Mouse (Mus musculus): ENCODE results near the gene Nell1. TPM values are rescaled to one million over a fixed set of nuclear protein-coding genes. Genes with fewer than 3 reads are reported as not detected.

Gene Nell1
- polyA plus RNA-seq, 1 experiment = 0.52 TPM

DNA sequence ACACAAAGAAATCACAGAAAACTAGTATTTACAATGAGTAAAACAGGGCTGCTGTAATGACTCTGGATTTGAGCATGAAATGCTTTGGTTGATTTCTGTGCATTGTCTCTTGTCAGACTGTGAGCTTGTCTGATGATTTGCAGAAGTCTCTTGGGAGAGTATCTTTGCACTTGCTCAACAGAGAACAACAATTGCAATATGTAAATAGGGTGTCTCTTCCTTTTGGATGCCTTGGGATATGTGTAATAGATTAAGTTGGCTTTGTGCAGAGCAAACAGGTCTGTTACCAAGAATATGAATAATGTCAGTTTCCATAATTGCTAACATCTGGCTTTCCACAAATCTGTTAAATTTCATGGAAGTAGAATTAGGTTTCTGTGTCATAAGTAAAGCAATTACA is 868.0 kb downstream of the Nell1 start:
- Histone ChIP-seq H3K9ac (ENCODE audit: low read depth, poor library complexity, severe bottlenecking) (no peak overlapping the region), H3K4me1 (ENCODE audit: control insufficient read depth, insufficient read depth, low read length) (no peaks in the 10 kb centered on the region), H3K36me3 (ENCODE audit: control insufficient read depth, insufficient read depth, low read length, poor library complexity, severe bottlenecking) (no peaks in the 10 kb centered on the region), H3K9me3 (replicated peaks; ENCODE audit: control insufficient read depth, insufficient read depth, low read length, poor library complexity, severe bottlenecking) (no peaks in the 10 kb centered on the region), H3K27me3 (ENCODE audit: control insufficient read depth, insufficient read depth, low read length, poor library complexity, severe bottlenecking) (no peaks in the 10 kb centered on the region), H3K27ac (ENCODE audit: insufficient read depth, low read length) (no peak overlapping the region), H3K4me3 (ENCODE audit: low read depth, low read length) (no peak overlapping the region)
- no peak for TF ChIP-seq POLR2A (IDR thresholded peaks at IDR 0.05; ENCODE audit: insufficient read depth, low read length)
- no peak for TF ChIP-seq EP300 (IDR thresholded peaks at IDR 0.05; ENCODE audit: insufficient read depth, low read depth, low read length)
- TF ChIP-seq CTCF (IDR thresholded peaks at IDR 0.05; ENCODE audit: low read depth, low read length) = no peak

DNA sequence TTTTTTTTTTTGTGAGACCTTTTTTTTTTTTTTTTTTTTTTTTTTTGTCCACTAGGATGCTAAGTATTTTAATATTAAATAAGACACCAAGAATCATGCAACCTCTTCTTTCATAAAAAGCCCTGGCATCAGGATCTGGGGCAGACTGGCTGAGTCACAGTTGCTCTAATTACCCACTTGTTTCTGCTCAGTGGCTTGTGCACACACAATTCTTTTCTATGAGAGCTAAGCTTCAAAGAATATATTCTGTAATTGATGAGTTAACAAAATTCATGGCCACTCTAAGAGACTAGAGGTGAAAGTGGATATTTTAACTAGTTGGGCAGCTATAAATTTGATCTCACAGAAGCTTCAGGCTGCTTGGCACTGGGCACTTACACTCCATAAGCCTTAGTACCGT is 873.3 kb downstream of the Nell1 start:
- Histone ChIP-seq H3K9me3 (replicated peaks; ENCODE audit: control insufficient read depth, insufficient read depth, low read length, poor library complexity, severe bottlenecking) (no peaks in the 10 kb centered on the region), H3K27me3 (ENCODE audit: control insufficient read depth, insufficient read depth, low read length, poor library complexity, severe bottlenecking) (no peaks in the 10 kb centered on the region)
- TF ChIP-seq EP300 (IDR thresholded peaks at IDR 0.05; ENCODE audit: insufficient read depth, low read depth, low read length) (no peak), CTCF (IDR thresholded peaks at IDR 0.05; ENCODE audit: low read depth, low read length) (no peak), POLR2A (IDR thresholded peaks at IDR 0.05; ENCODE audit: insufficient read depth, low read length) (no peak)

DNA sequence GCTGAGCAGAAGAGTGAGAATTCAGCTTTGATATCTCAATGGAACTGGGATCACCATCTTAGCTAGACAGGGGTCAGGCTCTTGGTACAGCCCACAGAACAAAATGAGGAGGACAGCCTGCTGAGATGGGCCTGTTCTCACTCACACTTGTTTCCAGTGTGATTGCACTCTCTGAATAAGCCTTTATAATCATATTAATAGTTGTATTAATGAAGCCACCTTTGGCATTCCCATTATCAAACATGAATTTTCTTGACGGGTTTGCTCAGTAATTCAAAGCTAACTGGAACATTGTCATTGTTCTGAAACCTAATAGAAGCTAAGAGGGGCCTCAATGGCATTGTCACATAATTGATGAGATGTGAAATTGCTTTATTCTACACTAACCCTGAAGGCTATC is 875.6 kb downstream of the Nell1 start:
- H3K4me1 ChIP-seq (ENCODE audit: control insufficient read depth, insufficient read depth, low read length) = no peaks in the 10 kb centered on the region
- no peak overlapping the region for H3K4me3 ChIP-seq (ENCODE audit: low read depth, low read length)
- TF ChIP-seq POLR2A (IDR thresholded peaks at IDR 0.05; ENCODE audit: insufficient read depth, low read length) = no peak
- no peak for TF ChIP-seq EP300 (IDR thresholded peaks at IDR 0.05; ENCODE audit: insufficient read depth, low read depth, low read length)
- TF ChIP-seq CTCF (IDR thresholded peaks at IDR 0.05; ENCODE audit: low read depth, low read length) = no peak
- no peaks in the 10 kb centered on the region for H3K36me3 ChIP-seq (ENCODE audit: control insufficient read depth, insufficient read depth, low read length, poor library complexity, severe bottlenecking)
- H3K9ac ChIP-seq (ENCODE audit: low read depth, poor library complexity, severe bottlenecking) = no peak overlapping the region
- no peak overlapping the region for H3K27ac ChIP-seq (ENCODE audit: insufficient read depth, low read length)
- no peaks in the 10 kb centered on the region for H3K27me3 ChIP-seq (ENCODE audit: control insufficient read depth, insufficient read depth, low read length, poor library complexity, severe bottlenecking)
- no peaks in the 10 kb centered on the region for H3K9me3 ChIP-seq (replicated peaks; ENCODE audit: control insufficient read depth, insufficient read depth, low read length, poor library complexity, severe bottlenecking)

More for the DNA sequence above, 873.3 kb downstream of the Nell1 start:
- Histone ChIP-seq H3K27ac (ENCODE audit: insufficient read depth, low read length) (no peak overlapping the region), H3K4me1 (ENCODE audit: control insufficient read depth, insufficient read depth, low read length) (no peaks in the 10 kb centered on the region), H3K36me3 (ENCODE audit: control insufficient read depth, insufficient read depth, low read length, poor library complexity, severe bottlenecking) (no peaks in the 10 kb centered on the region), H3K9ac (ENCODE audit: low read depth, poor library complexity, severe bottlenecking) (no peak overlapping the region), H3K4me3 (ENCODE audit: low read depth, low read length) (no peak overlapping the region)

DNA sequence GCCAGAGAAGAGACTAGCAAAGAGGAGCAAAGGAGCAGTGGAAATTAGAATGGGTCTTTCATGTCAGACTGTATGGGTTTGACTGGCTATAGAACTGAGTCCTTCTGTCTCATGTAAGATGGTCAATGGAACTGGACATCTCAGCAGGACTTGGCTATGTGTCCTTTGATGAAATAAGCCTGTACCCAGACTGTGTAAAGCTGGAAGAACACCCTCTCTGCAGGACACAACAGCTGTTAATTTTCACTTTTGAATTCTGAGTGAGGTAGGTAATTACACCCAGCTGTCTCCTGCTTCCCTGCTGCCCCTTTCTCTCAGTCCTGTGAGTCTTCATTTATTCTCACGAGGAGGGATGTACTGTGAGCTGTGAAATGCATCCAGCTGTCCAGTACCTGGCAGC is 895.5 kb downstream of the Nell1 start:
- TF ChIP-seq CTCF (IDR thresholded peaks at IDR 0.05; ENCODE audit: low read depth, low read length) (no peak), POLR2A (IDR thresholded peaks at IDR 0.05; ENCODE audit: insufficient read depth, low read length) (no peak), EP300 (IDR thresholded peaks at IDR 0.05; ENCODE audit: insufficient read depth, low read depth, low read length) (no peak)
- no peaks in the 10 kb centered on the region for H3K9me3 ChIP-seq (replicated peaks; ENCODE audit: control insufficient read depth, insufficient read depth, low read length, poor library complexity, severe bottlenecking)
- no peaks in the 10 kb centered on the region for H3K36me3 ChIP-seq (ENCODE audit: control insufficient read depth, insufficient read depth, low read length, poor library complexity, severe bottlenecking)
- H3K4me1 ChIP-seq (ENCODE audit: control insufficient read depth, insufficient read depth, low read length) = no peaks in the 10 kb centered on the region
- H3K27ac ChIP-seq (ENCODE audit: insufficient read depth, low read length) = no peak overlapping the region
- H3K27me3 ChIP-seq (ENCODE audit: control insufficient read depth, insufficient read depth, low read length, poor library complexity, severe bottlenecking) = no peaks in the 10 kb centered on the region
- no peak overlapping the region for H3K4me3 ChIP-seq (ENCODE audit: low read depth, low read length)
- no peak overlapping the region for H3K9ac ChIP-seq (ENCODE audit: low read depth, poor library complexity, severe bottlenecking)

DNA sequence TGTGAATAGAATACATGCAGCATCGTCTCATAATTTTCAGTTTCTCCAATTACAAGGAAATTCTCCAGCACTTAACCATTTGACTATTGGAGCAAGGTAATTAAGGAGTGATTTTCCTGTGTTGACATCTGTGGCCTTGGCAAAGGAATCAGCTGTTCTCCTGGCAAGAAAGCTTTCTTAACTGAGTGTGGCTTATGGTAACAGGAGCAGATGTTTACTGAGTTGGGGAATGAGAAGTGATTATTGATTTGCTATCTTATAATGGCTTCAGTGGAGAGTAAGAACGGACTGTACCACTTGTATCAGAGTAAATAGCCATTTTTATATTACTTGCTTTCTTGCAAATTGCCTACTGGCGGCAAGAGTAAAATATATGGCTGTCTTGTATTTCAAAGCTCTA is 913.0 kb downstream of the Nell1 start:
- Histone ChIP-seq H3K4me1 (ENCODE audit: control insufficient read depth, insufficient read depth, low read length) (no peaks in the 10 kb centered on the region), H3K4me3 (ENCODE audit: low read depth, low read length) (no peak overlapping the region), H3K27ac (ENCODE audit: insufficient read depth, low read length) (no peak overlapping the region), H3K9ac (ENCODE audit: low read depth, poor library complexity, severe bottlenecking) (no peak overlapping the region), H3K27me3 (ENCODE audit: control insufficient read depth, insufficient read depth, low read length, poor library complexity, severe bottlenecking) (no peaks in the 10 kb centered on the region), H3K36me3 (ENCODE audit: control insufficient read depth, insufficient read depth, low read length, poor library complexity, severe bottlenecking) (no peaks in the 10 kb centered on the region), H3K9me3 (replicated peaks; ENCODE audit: control insufficient read depth, insufficient read depth, low read length, poor library complexity, severe bottlenecking) (no peaks in the 10 kb centered on the region)
- no peak for TF ChIP-seq EP300 (IDR thresholded peaks at IDR 0.05; ENCODE audit: insufficient read depth, low read depth, low read length)
- no peak for TF ChIP-seq POLR2A (IDR thresholded peaks at IDR 0.05; ENCODE audit: insufficient read depth, low read length)
- TF ChIP-seq CTCF (IDR thresholded peaks at IDR 0.05; ENCODE audit: low read depth, low read length) = no peak

- Histone ChIP-seq H3K9me3 (replicated peaks; ENCODE audit: control insufficient read depth, insufficient read depth, low read length, poor library complexity, severe bottlenecking) (no peaks in the 10 kb centered on the region), H3K4me1 (ENCODE audit: control insufficient read depth, insufficient read depth, low read length) (no peaks in the 10 kb centered on the region), H3K27ac (ENCODE audit: insufficient read depth, low read length) (no peak overlapping the region), H3K9ac (ENCODE audit: low read depth, poor library complexity, severe bottlenecking) (no peak overlapping the region), H3K4me3 (ENCODE audit: low read depth, low read length) (no peak overlapping the region), H3K36me3 (ENCODE audit: control insufficient read depth, insufficient read depth, low read length, poor library complexity, severe bottlenecking) (no peaks in the 10 kb centered on the region), H3K27me3 (ENCODE audit: control insufficient read depth, insufficient read depth, low read length, poor library complexity, severe bottlenecking) (no peaks in the 10 kb centered on the region)
- TF ChIP-seq CTCF (IDR thresholded peaks at IDR 0.05; ENCODE audit: low read depth, low read length) (no peak), EP300 (IDR thresholded peaks at IDR 0.05; ENCODE audit: insufficient read depth, low read depth, low read length) (no peak), POLR2A (IDR thresholded peaks at IDR 0.05; ENCODE audit: insufficient read depth, low read length) (no peak)
Observed at GRCm38 (mm10) chr7:50899541-50900088, 925.0 kb downstream of the Nell1 start.

Other genes starting within 250 kb of the Nell1 start
- gene Htatip2, start 215.7 kb upstream of the Nell1 start, polyA plus RNA-seq (2011; ENCODE audit: insufficient read depth, insufficient read length, low read depth, missing spikeins) = 12.4 and 14.6 TPM in 2 replicates
- gene Prmt3, start 196.5 kb upstream of the Nell1 start, polyA plus RNA-seq (2011; ENCODE audit: insufficient read depth, insufficient read length, low read depth, missing spikeins) = 83.3 and 84.2 TPM in 2 replicates
- gene Slc6a5, start 64.7 kb upstream of the Nell1 start, polyA plus RNA-seq (2011; ENCODE audit: insufficient read depth, insufficient read length, low read depth, missing spikeins) = not detected in 2 replicates